Mouse (Mus musculus): ENCODE results near the gene Insig2.
A peak's percentile ranks its signal among the peaks of the same experiment; 100 is the strongest.

Insig2 gene

GRCm38 (mm10) chr1:121326591-121327343, 5.6 kb downstream of the Insig2 start:
- DNase-seq: no peak

GRCm38 (mm10) chr1:121323501-121323900, 8.9 kb downstream of the Insig2 start:
- DNase-seq: no peak

- DNase-seq: no peak
These were observed 17.5 kb downstream of the Insig2 start for GRCm38 (mm10) chr1:121314766-121315428.

GRCm38 (mm10) chr1:121313181-121313580, 19.2 kb downstream of the Insig2 start:
- DNase-seq: no peak

- no peak for DNase-seq
These were observed 20.1 kb downstream of the Insig2 start for GRCm38 (mm10) chr1:121312326-121312725.

GRCm38 (mm10) chr1:121296717-121297255, 35.6 kb downstream of the Insig2 start:
- DNase-seq: no peak

GRCm38 (mm10) chr1:121293571-121293970, 38.8 kb downstream of the Insig2 start:
- no peak for DNase-seq

- DNase-seq: no peak
These were observed 41.5 kb downstream of the Insig2 start for GRCm38 (mm10) chr1:121290841-121291240.

GRCm38 (mm10) chr1:121290340-121290739, 42.0 kb downstream of the Insig2 start:
- no peak for DNase-seq

- DNase-seq: peak; percentile 19
These were observed 48.2 kb downstream of the Insig2 start for GRCm38 (mm10) chr1:121284197-121284596.

- no peak for DNase-seq
These were observed 51.9 kb downstream of the Insig2 start for GRCm38 (mm10) chr1:121280501-121280900.

- no peak for DNase-seq
These were observed 54.0 kb downstream of the Insig2 start for GRCm38 (mm10) chr1:121278370-121278769.

- DNase-seq: no peak
These were observed 54.9 kb downstream of the Insig2 start for GRCm38 (mm10) chr1:121277466-121277865.

GRCm38 (mm10) chr1:121275961-121276506, 56.4 kb downstream of the Insig2 start:
- no peak for DNase-seq

GRCm38 (mm10) chr1:121260171-121260741, 72.1 kb downstream of the Insig2 start:
- no peak for DNase-seq
